Mouse (Mus musculus) MEL (cell line): ENCODE results near the gene Sec1. TPM values are rescaled to one million over a fixed set of nuclear protein-coding genes. Genes with fewer than 3 reads are reported as not detected.

ENCODE experiments used
- DNase-seq: peaks from one replicate; pipeline ENCODE4 v3.0.0; 2011; ENCODE audit warnings: low read depth, low spot score
- H3K27ac ChIP-seq: 2 replicates; pipeline ENCODE4 v1.5.1; 2012; ENCODE audit warnings: low read depth, mild to moderate bottlenecking, control low read depth, low read length, moderate library complexity; ENCODE audit not compliant: control insufficient read depth
- H3K27me3 ChIP-seq, 2 experiments: fragments of 150-350 bp in 1 of 2; sonication (generic) in 1 of 2; 2 replicates each; pipeline ENCODE4 v1.6.1; 2012; ENCODE audit warnings: low read length in 2 of 2, mild to moderate bottlenecking in 2 of 2, improper control_type of control experiment in 1 of 2, moderate library complexity in 1 of 2; ENCODE audit not compliant: insufficient read depth in 2 of 2, control insufficient read depth in 1 of 2
- H3K36me3 ChIP-seq, 2 experiments: 2 replicates each; pipeline ENCODE4 v1.6.1; 2012 to 2014; ENCODE audit warnings: low read length in 2 of 2, improper control_type of control experiment in 1 of 2, inconsistent platforms in 1 of 2, mild to moderate bottlenecking in 1 of 2; ENCODE audit not compliant: insufficient read depth in 2 of 2, control insufficient read depth in 1 of 2
- H3K4me1 ChIP-seq, 2 experiments: fragments of 150-350 bp in 1 of 2; sonication (generic) in 1 of 2; 2 replicates each; pipeline ENCODE4 v1.6.1; 2012; ENCODE audit warnings: low read length in 2 of 2, improper control_type of control experiment in 1 of 2, mild to moderate bottlenecking in 1 of 2; ENCODE audit not compliant: insufficient read depth in 2 of 2, control insufficient read depth in 1 of 2
- H3K4me3 ChIP-seq, 2 experiments: fragments of 150-350 bp in 1 of 2; sonication (generic) in 1 of 2; 2 replicates each; pipeline ENCODE4 v1.5.1; 2012; ENCODE audit warnings: low read depth in 2 of 2, low read length in 2 of 2, mild to moderate bottlenecking in 2 of 2, moderate library complexity in 2 of 2, control low read depth in 1 of 2, improper control_type of control experiment in 1 of 2; ENCODE audit not compliant: control insufficient read depth in 1 of 2, insufficient read depth in 1 of 2
- H3K79me2 ChIP-seq: 2 replicates; pipeline ENCODE4 v1.6.1; 2012; ENCODE audit warnings: mild to moderate bottlenecking, low read length, moderate library complexity; ENCODE audit not compliant: control insufficient read depth, poor library complexity, insufficient read depth
- H3K9ac ChIP-seq: 2 replicates; pipeline ENCODE4 v1.6.1; 2012; ENCODE audit warnings: low read depth, mild to moderate bottlenecking, control low read depth, low read length, moderate library complexity; ENCODE audit not compliant: control insufficient read depth, poor library complexity, severe bottlenecking
- H3K9me3 ChIP-seq: fragments of 150-350 bp; sonication (generic); replicated peaks from 2 replicates; pipeline ENCODE4 v1.6.1; 2012; ENCODE audit warnings: mild to moderate bottlenecking, low read length, improper control_type of control experiment, moderate library complexity; ENCODE audit not compliant: insufficient read depth
- BHLHE40 ChIP-seq: IDR thresholded peaks from 2 replicates; pipeline ENCODE4 v1.6.1; 2012; ENCODE audit warnings: low read depth, mild to moderate bottlenecking, inconsistent platforms, low read length, improper control_type of control experiment, borderline replicate concordance
- CHD2 ChIP-seq: IDR thresholded peaks from 2 replicates; pipeline ENCODE4 v1.6.1; 2011; ENCODE audit warnings: low read length, improper control_type of control experiment
- CTCF ChIP-seq, 3 experiments: IDR thresholded peaks in 2 of 3; conservative IDR thresholded peaks in 1 of 3; 2 replicates each; pipeline ENCODE4 v1.5.1; 2011 to 2012; ENCODE audit warnings: low read length in 3 of 3, low read depth in 2 of 3, mild to moderate bottlenecking in 2 of 3, improper control_type of control experiment in 1 of 3, inconsistent platforms in 1 of 3, mixed read lengths in 1 of 3, moderate library complexity in 1 of 3; ENCODE audit not compliant: control insufficient read depth in 1 of 3, insufficient read depth in 1 of 3, poor library complexity in 1 of 3, severe bottlenecking in 1 of 3
- E2F4 ChIP-seq: IDR thresholded peaks from 2 replicates; pipeline ENCODE4 v1.6.1; 2011; ENCODE audit warnings: low read depth, low read length, improper control_type of control experiment, borderline replicate concordance
- ELF1 ChIP-seq: IDR thresholded peaks from 2 replicates; pipeline ENCODE4 v1.6.1; 2014; ENCODE audit warnings: low read depth, mild to moderate bottlenecking, inconsistent platforms, low read length, improper control_type of control experiment, moderate library complexity
- EP300 ChIP-seq, 2 experiments: IDR thresholded peaks; 2 replicates each; pipeline ENCODE4 v1.6.1; 2011; ENCODE audit warnings: improper control_type of control experiment in 2 of 2, low read length in 2 of 2, low read depth in 1 of 2, mild to moderate bottlenecking in 1 of 2
- ETS1 ChIP-seq: IDR thresholded peaks from 2 replicates; pipeline ENCODE4 v1.6.1; 2012; ENCODE audit warnings: low read depth, mild to moderate bottlenecking, inconsistent platforms, low read length, improper control_type of control experiment, moderate library complexity
- GABPA ChIP-seq: IDR thresholded peaks from 2 replicates; pipeline ENCODE4 v1.6.1; 2012; ENCODE audit warnings: low read depth, mild to moderate bottlenecking, inconsistent platforms, low read length, improper control_type of control experiment, moderate library complexity
- GATA1 ChIP-seq: IDR thresholded peaks from 2 replicates; pipeline ENCODE4 v1.6.1; 2011; ENCODE audit warnings: low read depth, low read length, improper control_type of control experiment
- JUND ChIP-seq: IDR thresholded peaks from 2 replicates; pipeline ENCODE4 v1.6.1; 2011; ENCODE audit warnings: low read depth, mild to moderate bottlenecking, improper control_type of control experiment, low read length
- KAT2A ChIP-seq: conservative IDR thresholded peaks from 2 replicates; pipeline ENCODE4 v1.6.1; 2012; ENCODE audit warnings: low read depth, low read length, improper control_type of control experiment, inconsistent platforms
- MAFK ChIP-seq: IDR thresholded peaks from 2 replicates; pipeline ENCODE4 v1.6.1; 2011; ENCODE audit warnings: low read depth, mild to moderate bottlenecking, low read length, improper control_type of control experiment, borderline replicate concordance
- MEF2A ChIP-seq: IDR thresholded peaks from 2 replicates; pipeline ENCODE4 v1.6.1; 2014; ENCODE audit warnings: low read depth, mild to moderate bottlenecking, inconsistent platforms, low read length, improper control_type of control experiment; ENCODE audit not compliant: poor library complexity, insufficient replicate concordance, severe bottlenecking; ENCODE audit errors: extremely low read depth
- MXI1 ChIP-seq: IDR thresholded peaks from 2 replicates; pipeline ENCODE4 v1.6.1; 2011; ENCODE audit warnings: mild to moderate bottlenecking, low read depth, low read length, improper control_type of control experiment
- MYC ChIP-seq: IDR thresholded peaks from 2 replicates; pipeline ENCODE4 v1.6.1; 2011; ENCODE audit warnings: low read depth, mild to moderate bottlenecking, low read length, improper control_type of control experiment, moderate library complexity
- POLR2AphosphoS2 ChIP-seq: IDR thresholded peaks from 2 replicates; pipeline ENCODE4 v1.6.1; 2011; ENCODE audit warnings: low read length, improper control_type of control experiment
- POLR2AphosphoS5 ChIP-seq: IDR thresholded peaks from 2 replicates; pipeline ENCODE4 v1.6.1; 2012; ENCODE audit warnings: low read depth, borderline replicate concordance, mild to moderate bottlenecking, inconsistent platforms, low read length, moderate library complexity, mixed read lengths
- SMC3 ChIP-seq: IDR thresholded peaks from 2 replicates; pipeline ENCODE4 v1.6.1; 2011; ENCODE audit warnings: low read depth, low read length, improper control_type of control experiment
- TAL1 ChIP-seq: IDR thresholded peaks from 2 replicates; pipeline ENCODE4 v1.6.1; 2012; ENCODE audit warnings: mild to moderate bottlenecking, inconsistent platforms, low read length, moderate library complexity, mixed read lengths
- UBTF ChIP-seq: IDR thresholded peaks from 2 replicates; pipeline ENCODE4 v1.6.1; 2012; ENCODE audit warnings: low read depth, mild to moderate bottlenecking, inconsistent platforms, low read length, improper control_type of control experiment, moderate library complexity, borderline replicate concordance; ENCODE audit not compliant: insufficient read depth
- USF1 ChIP-seq: IDR thresholded peaks from 2 replicates; pipeline ENCODE4 v1.6.1; 2014; ENCODE audit warnings: low read depth, mild to moderate bottlenecking, inconsistent platforms, low read length, improper control_type of control experiment, moderate library complexity
- USF2 ChIP-seq, 2 experiments: IDR thresholded peaks; 2 replicates each; pipeline ENCODE4 v1.6.1; 2011 to 2012; ENCODE audit warnings: improper control_type of control experiment in 2 of 2, low read length in 2 of 2, borderline replicate concordance in 1 of 2, inconsistent platforms in 1 of 2, low read depth in 1 of 2, mild to moderate bottlenecking in 1 of 2; ENCODE audit not compliant: insufficient read depth in 1 of 2
- ZC3H11A ChIP-seq: IDR thresholded peaks from 2 replicates; pipeline ENCODE4 v1.6.1; 2012; ENCODE audit warnings: low read depth, mild to moderate bottlenecking, inconsistent platforms, low read length, improper control_type of control experiment
- ZMIZ1 ChIP-seq: IDR thresholded peaks from 2 replicates; pipeline ENCODE4 v1.6.1; 2012; ENCODE audit warnings: low read depth, mild to moderate bottlenecking, inconsistent platforms, low read length, improper control_type of control experiment, moderate library complexity
- ZNF384 ChIP-seq: IDR thresholded peaks from 2 replicates; pipeline ENCODE4 v1.6.1; 2012; ENCODE audit warnings: low read depth, mild to moderate bottlenecking, inconsistent platforms, low read length, improper control_type of control experiment
- polyA plus RNA-seq, 2 experiments: library from polyadenylated mRNA; stranded (reverse) in 1 of 2; unstranded in 1 of 2; fragments of >175 nt in 1 of 2; fragments of >200 nt in 1 of 2; gene quantifications; 2 replicates each; pipeline versions ENCODE4 v1.2.1 to v1.2.4; 2012; ENCODE audit warnings: low replicate concordance in 2 of 2, low read depth in 1 of 2; ENCODE audit not compliant: insufficient read length in 2 of 2, insufficient read depth in 1 of 2, missing spikeins in 1 of 2
- total RNA-seq: library from RNA; depleted of rRNA; stranded (reverse); fragments of 300-350 nt; gene quantifications from 2 replicates; pipeline ENCODE4 v1.2.3, GENCODE M21; 2012

Gene Sec1
- total and polyA plus RNA-seq, 3 experiments: not detected

DNA sequence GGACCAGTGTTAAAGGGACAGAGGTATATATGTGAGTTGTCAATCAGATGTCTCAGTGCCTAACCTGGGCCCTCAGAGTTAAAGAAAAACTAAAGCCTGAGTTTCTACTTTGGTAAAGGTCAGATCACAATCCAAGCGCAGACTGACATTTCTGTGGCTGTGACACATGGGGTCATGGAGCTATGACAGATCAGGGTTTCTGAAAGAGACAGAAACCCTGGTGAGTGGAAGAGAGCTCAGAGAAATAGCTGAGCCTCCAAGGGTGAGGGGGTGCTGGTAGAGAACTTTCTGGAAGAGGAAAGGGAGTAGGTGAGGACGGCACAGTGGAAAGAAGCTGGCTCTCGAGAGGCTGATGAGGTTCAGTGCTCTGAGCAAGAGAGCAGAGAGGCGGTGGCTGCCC lies 47.5 kb downstream of the Sec1 start:
- Histone ChIP-seq H3K9me3 (no peaks in the 10 kb centered on the region), H3K4me3 (no peak overlapping the region), H3K36me3 (no peaks in the 10 kb centered on the region), H3K27ac (no peak overlapping the region), H3K4me1 (no peaks in the 10 kb centered on the region), H3K79me2 (no peaks in the 10 kb centered on the region), H3K27me3 (peaks cover 0 to 1% of the 10 kb centered on the region in 2 experiments; a peak in 1 of 4 replicates), H3K9ac (no peak overlapping the region)
- no peak for DNase-seq
- no peak for TF ChIP-seq ZMIZ1
- TF ChIP-seq MXI1: no peak
- TF ChIP-seq TAL1: no peak
- TF ChIP-seq ZC3H11A: no peak
- TF ChIP-seq KAT2A: no peak
- no peak for TF ChIP-seq ETS1
- no peak for TF ChIP-seq BHLHE40
- TF ChIP-seq ELF1: no peak
- TF ChIP-seq EP300 (IDR thresholded peaks at IDR 0.05; ENCODE audit: low read depth in 1 of 2, low read length in 2 of 2): no peak
- no peak for TF ChIP-seq ZNF384
- TF ChIP-seq POLR2AphosphoS2: no peak
- no peak for TF ChIP-seq GABPA
- TF ChIP-seq MYC: no peak
- TF ChIP-seq CHD2: no peak
- TF ChIP-seq USF1: no peak
- no peak for TF ChIP-seq MEF2A
- no peak for TF ChIP-seq MAFK
- no peak for TF ChIP-seq UBTF
- no peak for TF ChIP-seq POLR2AphosphoS5

GRCm38 (mm10) chr7:45645591-45645971 lies 48.6 kb downstream of the Sec1 start:
- no peaks in the 10 kb centered on the region for H3K36me3 ChIP-seq
- no peak overlapping the region for H3K27ac ChIP-seq
- H3K9me3 ChIP-seq: no peaks in the 10 kb centered on the region
- TF ChIP-seq JUND: no peak
- no peak for TF ChIP-seq SMC3
- TF ChIP-seq E2F4: no peak
- no peak for TF ChIP-seq CTCF (IDR thresholded peaks at IDR 0.05 in 2 of 3, conservative IDR thresholded peaks at IDR 0.05 in 1 of 3; ENCODE audit: control insufficient read depth in 1 of 3, insufficient read depth in 1 of 3, low read depth in 2 of 3, low read length in 3 of 3, poor library complexity in 1 of 3, severe bottlenecking in 1 of 3)
- TF ChIP-seq EP300 (IDR thresholded peaks at IDR 0.05; ENCODE audit: low read depth in 1 of 2, low read length in 2 of 2): no peak
- no peak for TF ChIP-seq ETS1
- TF ChIP-seq USF2 (IDR thresholded peaks at IDR 0.05; ENCODE audit: borderline replicate concordance in 1 of 2, insufficient read depth in 1 of 2, low read depth in 1 of 2, low read length in 2 of 2): no peak
- TF ChIP-seq ZC3H11A: no peak
- no peak for TF ChIP-seq GATA1
- no peak overlapping the region for H3K9ac ChIP-seq
- H3K4me1 ChIP-seq: no peaks in the 10 kb centered on the region
- no peak for DNase-seq
- peaks cover 0 to 1% of the 10 kb centered on the region in 2 experiments; a peak in 1 of 4 replicates for H3K27me3 ChIP-seq
- H3K4me3 ChIP-seq: no peak overlapping the region
- no peaks in the 10 kb centered on the region for H3K79me2 ChIP-seq
